Mouse (Mus musculus): ENCODE results near the gene Vmn2r112. TPM values are rescaled to one million over a fixed set of nuclear protein-coding genes. Genes with fewer than 3 reads are reported as not detected.
"Not testable (repeated sequence)": the region's sequence is repeated elsewhere in the genome, so short reads cannot be mapped to it uniquely, and the experiment has no call there.

Vmn2r112 gene
- polyA plus RNA-seq (2012; rRNA removed), result not detected in 2 replicates

DNA sequence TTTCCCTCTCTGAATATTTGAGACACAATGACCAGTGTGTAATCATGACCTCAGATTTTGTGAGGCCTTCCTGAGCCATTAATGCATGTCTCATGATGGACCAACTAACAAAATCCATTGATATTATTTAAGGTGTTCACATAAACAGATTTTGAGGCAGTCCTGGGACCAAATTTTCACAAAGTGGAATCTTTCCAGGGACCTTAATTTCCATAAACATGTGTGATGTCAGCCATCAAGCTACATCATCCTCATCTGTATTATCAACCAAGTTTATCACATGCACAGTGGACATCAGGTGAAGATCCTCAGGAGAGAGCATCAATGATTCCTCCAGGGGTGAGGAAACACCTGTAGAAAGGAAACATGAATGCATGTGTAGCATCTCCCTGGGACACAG lies at the start of gene Vmn2r112:
Vmn2r112 (plus strand) TSS at position 301 of the 400 bp plus-strand sequence.
- not testable (repeated sequence) for H3K36me3 ChIP-seq (ENCODE audit: control insufficient read depth, insufficient read depth, low read length); H3K4me1 ChIP-seq (ENCODE audit: control insufficient read depth, insufficient read depth, insufficient read length, low read length); H3K4me3 ChIP-seq (ENCODE audit: low read depth, low read length); H3K27ac ChIP-seq (ENCODE audit: insufficient read depth, low read depth, low read length); H3K27me3 ChIP-seq (ENCODE audit: control insufficient read depth, insufficient read depth, low read length)

DNA sequence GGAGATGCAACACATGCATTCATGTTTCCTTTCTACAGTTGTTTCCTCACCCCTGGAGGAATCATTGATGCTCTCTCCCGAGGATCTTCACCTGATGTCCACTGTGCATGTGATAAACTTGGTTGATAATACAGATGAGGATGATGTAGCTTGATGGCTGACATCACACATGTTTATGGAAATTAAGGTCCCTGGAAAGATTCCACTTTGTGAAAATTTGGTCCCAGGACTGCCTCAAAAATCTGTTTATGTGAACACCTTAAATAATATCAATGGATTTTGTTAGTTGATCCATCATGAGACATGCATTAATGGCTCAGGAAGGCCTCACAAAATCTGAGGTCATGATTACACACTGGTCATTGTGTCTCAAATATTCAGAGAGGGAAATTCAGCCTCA lies 27.4 kb upstream of the Vmn2r112 start, which contains the start of gene Vmn2r111:
Vmn2r111 (minus strand) TSS at position 101 of the 400 bp plus-strand sequence.
- H3K36me3 ChIP-seq (ENCODE audit: control insufficient read depth, insufficient read depth, low read length); H3K4me3 ChIP-seq (ENCODE audit: low read depth, low read length); H3K4me1 ChIP-seq (ENCODE audit: control insufficient read depth, insufficient read depth, insufficient read length, low read length); H3K27ac ChIP-seq (ENCODE audit: insufficient read depth, low read depth, low read length); H3K27me3 ChIP-seq (ENCODE audit: control insufficient read depth, insufficient read depth, low read length): not testable (repeated sequence)
- 46% methylated on average over 1 of the region's 1 CpGs for WGBS

DNA sequence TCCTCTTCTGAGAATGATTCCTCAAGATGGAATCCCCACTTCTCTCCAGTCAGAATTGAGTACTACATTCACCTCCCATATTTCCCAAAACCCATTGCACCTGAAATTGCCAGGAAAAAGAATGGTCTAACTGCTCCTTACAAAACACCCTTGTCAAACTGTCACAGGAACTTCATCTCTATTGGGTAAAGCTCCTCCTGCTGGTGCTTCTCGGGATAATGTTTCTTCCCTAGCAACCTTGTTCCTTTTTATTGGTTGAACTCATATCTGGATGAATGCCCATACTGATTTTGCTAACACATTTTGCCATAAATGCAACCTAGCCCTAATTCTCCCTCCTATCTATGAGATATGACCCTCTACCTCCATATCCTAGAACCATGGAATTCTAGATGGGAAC lies 29.9 kb downstream of the Vmn2r112 start:
- Histone ChIP-seq H3K4me1 (ENCODE audit: control insufficient read depth, insufficient read depth, insufficient read length, low read length) (no peaks in the 10 kb centered on the region), H3K27ac (ENCODE audit: insufficient read depth, low read depth, low read length) (no peak overlapping the region), H3K4me3 (ENCODE audit: low read depth, low read length) (no peak overlapping the region), H3K27me3 (ENCODE audit: control insufficient read depth, insufficient read depth, low read length) (no peaks in the 10 kb centered on the region), H3K36me3 (ENCODE audit: control insufficient read depth, insufficient read depth, low read length) (no peaks in the 10 kb centered on the region)
- WGBS, result 57% methylated on average over 1 of the region's 1 CpGs
- TF ChIP-seq CTCF (IDR thresholded peaks at IDR 0.05; ENCODE audit: extremely low read depth, insufficient read length, insufficient replicate concordance, low read depth, low read length), result no peak
- TF ChIP-seq POLR2A (IDR thresholded peaks at IDR 0.05; ENCODE audit: low read depth, low read length), result no peak

Other genes starting within 250 kb of the Vmn2r112 start
- 1.1 and 2.0 TPM in 2 replicates for gene Zfp944, start 239.6 kb upstream of the Vmn2r112 start, polyA plus RNA-seq (2012; rRNA removed)
- 0.11 and 0.16 TPM in 2 replicates for gene Zfp758, start 239.5 kb upstream of the Vmn2r112 start, polyA plus RNA-seq (2012; rRNA removed)
- 1.2 and 2.4 TPM in 2 replicates for gene Zfp946, start 176.7 kb upstream of the Vmn2r112 start, polyA plus RNA-seq (2012; rRNA removed)
- not detected in 2 replicates for gene Vmn2r111, start 27.5 kb upstream of the Vmn2r112 start, polyA plus RNA-seq (2012; rRNA removed)